Mouse (Mus musculus) embryonic facial prominence, embryonic 15.5 days (tissue): Measurements from ENCODE around the gene Arnt2. TPM values are rescaled to one million over a fixed set of nuclear protein-coding genes. Genes with fewer than 3 reads are reported as not detected.
A peak's percentile ranks its signal among the peaks of the same experiment; 100 is the strongest.

Experiments used
- ATAC-seq: fragments of 200-750 bp; cut with Nextera tagmentation; 2 replicates; pipeline ENCODE4 v1.8.0; 2017; ENCODE audit warnings: low read depth, moderate TSS enrichment; ENCODE audit not compliant: insufficient number of reproducible peaks, low FRiP score, low TSS enrichment
- H3K27ac ChIP-seq: fragments of 300-500 bp; sonication (generic); replicated peaks from 2 replicates; pipeline ENCODE4 v1.5.1; 2015; ENCODE audit warnings: mild to moderate bottlenecking, inconsistent platforms
- H3K27me3 ChIP-seq: fragments of 300-500 bp; sonication (generic); 2 replicates; pipeline ENCODE4 v1.6.1; 2015; ENCODE audit warnings: inconsistent platforms
- H3K36me3 ChIP-seq: fragments of 300-500 bp; sonication (generic); 2 replicates; pipeline ENCODE4 v1.6.1; 2015; ENCODE audit warnings: mild to moderate bottlenecking, inconsistent platforms
- H3K4me1 ChIP-seq: fragments of 300-500 bp; sonication (generic); 2 replicates; pipeline ENCODE4 v1.6.1; 2015; ENCODE audit warnings: inconsistent platforms
- H3K4me2 ChIP-seq: fragments of 300-500 bp; sonication (generic); replicated peaks from 2 replicates; pipeline ENCODE4 v1.6.1; 2015; ENCODE audit warnings: mild to moderate bottlenecking, inconsistent platforms
- H3K4me3 ChIP-seq: fragments of 300-500 bp; sonication (generic); replicated peaks from 2 replicates; pipeline ENCODE4 v1.5.1; 2015; ENCODE audit warnings: mild to moderate bottlenecking, inconsistent platforms
- H3K9ac ChIP-seq: fragments of 300-500 bp; sonication (generic); 2 replicates; pipeline ENCODE4 v1.6.1; 2015; ENCODE audit warnings: inconsistent platforms
- H3K9me3 ChIP-seq: fragments of 300-500 bp; sonication (generic); replicated peaks from 2 replicates; pipeline ENCODE4 v1.6.1; 2016; ENCODE audit warnings: inconsistent platforms
- WGBS: fragments of 180-500 bp; shearing (Covaris S2); methylation state at CpG from one replicate; pipeline ENCODE4 v1.1.7; 2015; 5-methylcytosine and 5-hydroxymethylcytosine counted together
- polyA plus RNA-seq: library from polyadenylated mRNA; unstranded; fragments of >200 nt; fragmentation: Nextera tagmentation; extraction: Ambion mirVana; gene quantifications from 2 replicates; pipeline ENCODE4 v1.2.1, GENCODE M21; 2015

The Arnt2 gene
- polyA plus RNA-seq, result 5.3 and 6.5 TPM in 2 replicates

DNA sequence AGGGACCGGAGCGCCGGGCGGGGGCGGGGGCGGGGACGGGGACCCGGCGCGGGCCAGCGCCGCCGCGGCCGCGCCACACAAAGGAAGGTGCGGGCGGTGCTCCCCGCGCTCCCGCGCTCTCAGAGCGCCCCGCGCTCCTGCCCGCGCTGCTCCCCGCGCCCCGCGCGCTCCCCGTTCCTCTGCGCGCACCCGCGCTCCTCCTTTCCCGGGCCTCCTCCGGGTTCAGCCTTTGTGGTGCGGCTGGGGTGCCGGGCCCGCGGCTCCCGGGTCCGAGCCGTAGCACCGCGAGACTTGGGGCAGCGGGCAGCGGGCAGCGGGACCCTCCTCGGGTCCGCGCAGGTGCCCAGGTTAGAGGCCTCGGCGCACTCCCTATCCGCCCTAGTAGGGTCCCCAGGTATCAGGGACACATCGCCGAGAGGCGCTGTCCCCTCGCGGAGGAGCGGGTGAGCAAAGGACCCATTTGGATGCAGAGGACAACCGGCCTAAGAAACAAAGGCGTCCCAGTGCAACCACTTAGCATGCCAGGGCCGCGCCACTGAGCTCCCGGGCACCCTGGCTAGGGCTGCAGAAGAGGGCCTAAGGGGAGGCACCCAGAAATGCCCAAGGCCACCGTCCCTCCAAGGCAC lies at the start of gene Arnt2:
Gene Arnt2, minus strand, starts transcription at position 281 of the 626 bp plus-strand sequence.
- Histone ChIP-seq H3K9ac (peak within 1 kb of the TSS; percentile 66), H3K4me2 (peak within 1 kb of the TSS; percentile 75), H3K27me3 (no peaks in the 10 kb centered on the region), H3K27ac (peak within 1 kb of the TSS; percentile 31), H3K36me3 (no peaks in the 10 kb centered on the region), H3K4me3 (peak within 1 kb of the TSS; percentile 60), H3K4me1 (peaks cover 14% of the 10 kb centered on the region; the same call in 1 of the 2 replicates), H3K9me3 (no peaks in the 10 kb centered on the region)
- peak; percentile 78 for ATAC-seq
- WGBS, result under 1% methylated on average over 53 of the region's 69 CpGs

- Histone ChIP-seq H3K4me2 (no peak overlapping the region), H3K4me1 (no peaks in the 10 kb centered on the region), H3K4me3 (no peak overlapping the region), H3K27me3 (no peaks in the 10 kb centered on the region), H3K27ac (no peak overlapping the region), H3K9ac (no peak overlapping the region), H3K36me3 (no peaks in the 10 kb centered on the region), H3K9me3 (no peaks in the 10 kb centered on the region)
- no peak for ATAC-seq
These were observed 41.7 kb upstream of the Arnt2 start for GRCm38 (mm10) chr7:84451681-84452080.

GRCm38 (mm10) chr7:84449066-84449465 lies 39.1 kb upstream of the Arnt2 start:
- H3K36me3 ChIP-seq, result no peaks in the 10 kb centered on the region
- ATAC-seq, result no peak
- H3K4me3 ChIP-seq, result no peak overlapping the region
- 43% methylated on average over 2 of the region's 2 CpGs for WGBS
- no peak overlapping the region for H3K9ac ChIP-seq
- H3K27me3 ChIP-seq, result no peaks in the 10 kb centered on the region
- H3K4me2 ChIP-seq, result no peak overlapping the region
- H3K9me3 ChIP-seq, result no peaks in the 10 kb centered on the region
- H3K27ac ChIP-seq, result no peak overlapping the region
- no peaks in the 10 kb centered on the region for H3K4me1 ChIP-seq

- no peak overlapping the region for H3K4me2 ChIP-seq
- no peaks in the 10 kb centered on the region for H3K36me3 ChIP-seq
- H3K4me1 ChIP-seq, result no peaks in the 10 kb centered on the region
- no peak overlapping the region for H3K27ac ChIP-seq
- no peaks in the 10 kb centered on the region for H3K9me3 ChIP-seq
- no peak overlapping the region for H3K4me3 ChIP-seq
- no peak for ATAC-seq
- no peaks in the 10 kb centered on the region for H3K27me3 ChIP-seq
- no peak overlapping the region for H3K9ac ChIP-seq
These were observed 38.5 kb upstream of the Arnt2 start for GRCm38 (mm10) chr7:84448512-84448911.

DNA sequence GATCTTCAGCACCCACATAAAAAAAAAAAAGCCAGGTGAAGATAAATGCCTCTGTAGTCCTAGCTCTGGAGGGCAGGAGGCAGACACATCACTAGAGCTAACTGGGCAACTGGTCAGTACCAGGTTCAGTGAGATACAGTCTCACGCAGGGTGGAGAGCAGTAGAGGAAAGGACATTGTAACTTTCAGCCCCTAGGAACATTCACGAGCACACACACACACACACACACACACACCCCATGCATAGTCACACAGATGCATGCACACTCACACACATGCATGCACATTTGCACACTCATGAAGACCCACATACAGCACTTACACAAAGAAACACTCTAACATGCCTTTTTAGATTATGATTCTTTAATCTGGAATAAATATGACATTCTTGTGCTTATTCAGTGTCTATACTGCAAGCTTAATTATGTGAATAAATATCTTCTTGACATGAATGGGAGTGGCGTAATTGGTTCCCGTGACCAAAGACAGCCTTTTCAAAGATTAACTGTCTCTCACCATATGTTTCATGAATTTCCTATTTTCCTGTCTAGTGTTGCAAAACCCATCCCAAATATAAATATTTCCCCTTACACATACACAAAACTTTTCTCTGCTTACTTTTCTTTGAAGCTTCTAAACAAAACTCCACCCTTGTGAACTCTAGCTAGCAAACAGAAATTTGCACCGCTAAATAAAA lies 37.9 kb upstream of the Arnt2 start:
- Histone ChIP-seq H3K9me3 (no peaks in the 10 kb centered on the region), H3K4me1 (no peaks in the 10 kb centered on the region), H3K36me3 (no peaks in the 10 kb centered on the region), H3K4me3 (no peak overlapping the region), H3K27ac (no peak overlapping the region), H3K9ac (no peak overlapping the region), H3K27me3 (no peaks in the 10 kb centered on the region), H3K4me2 (no peak overlapping the region)
- WGBS, result 59% methylated on average over 5 of the region's 5 CpGs
- no peak for ATAC-seq

DNA sequence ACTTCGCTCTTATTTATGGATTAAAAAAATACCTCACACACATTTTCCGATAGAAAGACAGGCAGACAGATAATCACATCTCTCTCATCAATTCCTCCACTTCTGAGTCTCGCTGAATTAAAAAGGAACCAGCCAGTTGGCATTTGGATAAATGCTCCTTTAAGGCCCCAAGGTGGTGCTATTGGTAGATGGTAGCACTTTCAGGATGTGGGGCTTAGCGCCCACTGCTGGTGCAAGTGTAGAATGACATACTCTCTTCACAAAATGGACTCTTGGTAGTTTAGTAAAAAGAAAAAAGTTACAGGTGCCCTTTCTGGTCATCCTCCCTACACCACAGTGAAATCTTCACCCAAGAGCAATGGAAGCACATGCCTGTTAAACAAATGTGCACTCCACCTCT lies 37.1 kb upstream of the Arnt2 start:
- 19% methylated on average over 4 of the region's 4 CpGs for WGBS
- H3K4me3 ChIP-seq, result no peak overlapping the region
- H3K9me3 ChIP-seq, result no peaks in the 10 kb centered on the region
- H3K27ac ChIP-seq, result no peak overlapping the region
- no peaks in the 10 kb centered on the region for H3K36me3 ChIP-seq
- H3K4me1 ChIP-seq, result no peaks in the 10 kb centered on the region
- H3K4me2 ChIP-seq, result no peak overlapping the region
- no peak for ATAC-seq
- no peaks in the 10 kb centered on the region for H3K27me3 ChIP-seq
- H3K9ac ChIP-seq, result no peak overlapping the region

- Histone ChIP-seq H3K27ac (no peak overlapping the region), H3K27me3 (no peaks in the 10 kb centered on the region), H3K4me1 (no peaks in the 10 kb centered on the region), H3K4me2 (no peak overlapping the region), H3K4me3 (no peak overlapping the region), H3K9ac (no peak overlapping the region), H3K36me3 (no peaks in the 10 kb centered on the region), H3K9me3 (no peaks in the 10 kb centered on the region)
- 53% methylated on average over 2 of the region's 2 CpGs for WGBS
- ATAC-seq, result no peak
These were observed 32.5 kb upstream of the Arnt2 start for GRCm38 (mm10) chr7:84442343-84442911.

GRCm38 (mm10) chr7:84439606-84440005 lies 29.6 kb upstream of the Arnt2 start:
- H3K9me3 ChIP-seq, result no peaks in the 10 kb centered on the region
- no peaks in the 10 kb centered on the region for H3K27me3 ChIP-seq
- H3K4me3 ChIP-seq, result no peak overlapping the region
- ATAC-seq, result no peak
- H3K4me2 ChIP-seq, result no peak overlapping the region
- H3K27ac ChIP-seq, result no peak overlapping the region
- H3K36me3 ChIP-seq, result no peaks in the 10 kb centered on the region
- H3K9ac ChIP-seq, result no peak overlapping the region
- WGBS, result 70% methylated on average over 1 of the region's 1 CpGs
- H3K4me1 ChIP-seq, result no peaks in the 10 kb centered on the region

- Histone ChIP-seq H3K9ac (no peak overlapping the region), H3K9me3 (no peaks in the 10 kb centered on the region), H3K4me2 (no peak overlapping the region), H3K36me3 (no peaks in the 10 kb centered on the region), H3K4me3 (no peak overlapping the region), H3K27ac (no peak overlapping the region), H3K4me1 (no peaks in the 10 kb centered on the region), H3K27me3 (no peaks in the 10 kb centered on the region)
- ATAC-seq, result no peak
- WGBS, result 60% methylated on average over 2 of the region's 2 CpGs
These were observed 24.9 kb upstream of the Arnt2 start for GRCm38 (mm10) chr7:84434901-84435300.

DNA sequence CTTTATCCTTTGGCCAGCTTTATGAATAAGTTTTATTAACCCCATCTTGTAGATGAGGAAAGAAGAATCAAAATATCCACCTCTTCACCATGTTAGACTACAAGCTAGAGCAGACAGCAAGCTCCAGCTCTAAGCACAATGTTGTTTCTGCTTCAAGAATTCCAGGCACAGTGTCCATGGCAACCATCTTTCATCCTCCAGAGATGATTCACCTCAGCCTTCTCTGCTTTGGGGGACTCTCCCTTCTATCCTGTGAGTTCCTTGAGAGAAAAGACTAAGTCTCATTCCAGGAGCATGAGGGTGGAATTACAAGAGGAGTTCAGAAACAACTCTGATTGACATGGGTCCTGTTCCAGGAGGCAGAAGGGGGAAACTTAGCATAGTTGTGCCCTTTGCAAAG lies 22.2 kb upstream of the Arnt2 start:
- H3K36me3 ChIP-seq, result no peaks in the 10 kb centered on the region
- H3K27ac ChIP-seq, result no peak overlapping the region
- no peak for ATAC-seq
- no peaks in the 10 kb centered on the region for H3K27me3 ChIP-seq
- H3K9me3 ChIP-seq, result no peaks in the 10 kb centered on the region
- H3K4me2 ChIP-seq, result no peak overlapping the region
- no peak overlapping the region for H3K4me3 ChIP-seq
- no peak overlapping the region for H3K9ac ChIP-seq
- no peaks in the 10 kb centered on the region for H3K4me1 ChIP-seq

DNA sequence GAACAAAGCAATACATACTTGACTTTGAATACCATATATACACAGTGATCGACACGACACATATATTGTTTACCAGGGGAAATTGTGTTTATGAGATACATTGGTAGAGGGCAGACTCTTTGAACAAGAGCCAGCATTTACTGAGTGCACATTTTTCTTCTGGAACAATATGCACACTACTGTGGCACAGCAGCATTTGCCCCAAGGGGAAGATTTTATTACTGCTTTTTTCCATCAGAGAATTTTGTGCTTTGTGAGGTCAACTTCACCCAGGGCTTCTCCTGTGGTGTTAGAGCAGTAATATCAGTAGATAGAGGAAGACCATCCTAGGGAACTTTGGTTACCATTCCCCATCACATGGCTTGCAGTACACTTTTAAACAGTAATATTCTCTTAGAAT lies 17.2 kb upstream of the Arnt2 start:
- no peaks in the 10 kb centered on the region for H3K36me3 ChIP-seq
- no peak overlapping the region for H3K9ac ChIP-seq
- no peak overlapping the region for H3K4me2 ChIP-seq
- H3K4me1 ChIP-seq, result no peaks in the 10 kb centered on the region
- no peaks in the 10 kb centered on the region for H3K27me3 ChIP-seq
- no peak overlapping the region for H3K4me3 ChIP-seq
- no peak overlapping the region for H3K27ac ChIP-seq
- ATAC-seq, result no peak
- H3K9me3 ChIP-seq, result no peaks in the 10 kb centered on the region
- 71% methylated on average over 2 of the region's 2 CpGs for WGBS
